Mouse (Mus musculus) hindbrain, embryonic 13.5 days (tissue): ENCODE results near the gene Sptssb. TPM values are rescaled to one million over a fixed set of nuclear protein-coding genes. Genes with fewer than 3 reads are reported as not detected.

Experiments used
- ATAC-seq: fragments of 200-750 bp; cut with Nextera tagmentation; 2 replicates; pipeline ENCODE4 v1.8.0; 2017; ENCODE audit warnings: moderate TSS enrichment; ENCODE audit not compliant: low FRiP score
- H3K27ac ChIP-seq: fragments of 300-500 bp; sonication (generic); 2 replicates; pipeline ENCODE4 v1.5.1; 2015; ENCODE audit warnings: inconsistent platforms, mild to moderate bottlenecking, moderate library complexity
- H3K27me3 ChIP-seq: fragments of 300-500 bp; sonication (generic); 2 replicates; pipeline ENCODE4 v1.6.1; 2015; ENCODE audit warnings: mild to moderate bottlenecking, inconsistent platforms
- H3K36me3 ChIP-seq: fragments of 300-500 bp; sonication (generic); 2 replicates; pipeline ENCODE4 v1.6.1; 2015; ENCODE audit warnings: mild to moderate bottlenecking, inconsistent platforms
- H3K4me1 ChIP-seq: fragments of 300-500 bp; sonication (generic); replicated peaks from 2 replicates; pipeline ENCODE4 v1.6.1; 2015; ENCODE audit warnings: inconsistent platforms
- H3K4me2 ChIP-seq: fragments of 300-500 bp; sonication (generic); 2 replicates; pipeline ENCODE4 v1.6.1; 2015; ENCODE audit warnings: inconsistent platforms, mild to moderate bottlenecking, moderate library complexity
- H3K4me3 ChIP-seq: fragments of 300-500 bp; sonication (generic); 2 replicates; pipeline ENCODE4 v1.5.1; 2015; ENCODE audit warnings: mild to moderate bottlenecking, inconsistent platforms
- H3K9ac ChIP-seq: fragments of 300-500 bp; sonication (generic); 2 replicates; pipeline ENCODE4 v1.6.1; 2015; ENCODE audit warnings: mild to moderate bottlenecking, inconsistent platforms
- H3K9me3 ChIP-seq: fragments of 300-500 bp; sonication (generic); 2 replicates; pipeline ENCODE4 v1.6.1; 2016; ENCODE audit warnings: inconsistent platforms
- WGBS: fragments of 180-500 bp; shearing (Covaris S2); methylation state at CpG from one replicate; pipeline ENCODE4 v1.1.7; 2015; 5-methylcytosine and 5-hydroxymethylcytosine counted together
- polyA plus RNA-seq: library from polyadenylated mRNA; unstranded; fragments of >200 nt; fragmentation: Nextera tagmentation; extraction: Ambion mirVana; gene quantifications from 2 replicates; pipeline ENCODE4 v1.2.1, GENCODE M21; 2015

Sptssb gene
- polyA plus RNA-seq, 1 experiment from 2014 or later, result 0.36 TPM

GRCm38 (mm10) chr3:69819851-69820200 is 39.9 kb downstream of the Sptssb start:
- WGBS, result 39% methylated on average over 3 of the region's 3 CpGs
- Histone ChIP-seq H3K4me1 (no peaks in the 10 kb centered on the region), H3K9ac (no peak overlapping the region), H3K4me3 (no peak overlapping the region), H3K27ac (no peak overlapping the region), H3K9me3 (no peaks in the 10 kb centered on the region), H3K36me3 (no peaks in the 10 kb centered on the region), H3K27me3 (no peaks in the 10 kb centered on the region), H3K4me2 (no peak overlapping the region)
- no peak for ATAC-seq

GRCm38 (mm10) chr3:69819146-69819850 is 40.4 kb downstream of the Sptssb start:
- Histone ChIP-seq H3K27me3 (no peaks in the 10 kb centered on the region), H3K4me2 (no peak overlapping the region), H3K27ac (no peak overlapping the region), H3K36me3 (no peaks in the 10 kb centered on the region), H3K9ac (no peak overlapping the region), H3K4me1 (no peaks in the 10 kb centered on the region), H3K9me3 (no peaks in the 10 kb centered on the region), H3K4me3 (no peak overlapping the region)
- ATAC-seq, result no peak
- 81% methylated on average over 7 of the region's 7 CpGs for WGBS

GRCm38 (mm10) chr3:69818466-69818865 is 41.3 kb downstream of the Sptssb start:
- Histone ChIP-seq H3K4me1 (no peaks in the 10 kb centered on the region), H3K4me2 (no peak overlapping the region), H3K9me3 (no peaks in the 10 kb centered on the region), H3K36me3 (no peaks in the 10 kb centered on the region), H3K4me3 (no peak overlapping the region), H3K27me3 (no peaks in the 10 kb centered on the region), H3K9ac (no peak overlapping the region), H3K27ac (no peak overlapping the region)
- 68% methylated on average over 5 of the region's 5 CpGs for WGBS
- ATAC-seq, result no peak

GRCm38 (mm10) chr3:69816547-69816946 is 43.2 kb downstream of the Sptssb start:
- Histone ChIP-seq H3K36me3 (no peaks in the 10 kb centered on the region), H3K27me3 (no peaks in the 10 kb centered on the region), H3K4me1 (no peaks in the 10 kb centered on the region), H3K27ac (no peak overlapping the region), H3K4me3 (no peak overlapping the region), H3K4me2 (no peak overlapping the region), H3K9ac (no peak overlapping the region), H3K9me3 (no peaks in the 10 kb centered on the region)
- ATAC-seq, result no peak
- 86% methylated on average over 2 of the region's 2 CpGs for WGBS

GRCm38 (mm10) chr3:69813005-69813695 is 46.6 kb downstream of the Sptssb start:
- H3K4me1 ChIP-seq, result no peaks in the 10 kb centered on the region
- H3K4me3 ChIP-seq, result no peak overlapping the region
- H3K9ac ChIP-seq, result no peak overlapping the region
- H3K4me2 ChIP-seq, result no peak overlapping the region
- no peak for ATAC-seq
- WGBS, result 78% methylated on average over 11 of the region's 11 CpGs
- no peak overlapping the region for H3K27ac ChIP-seq
- no peaks in the 10 kb centered on the region for H3K36me3 ChIP-seq
- no peaks in the 10 kb centered on the region for H3K27me3 ChIP-seq
- no peaks in the 10 kb centered on the region for H3K9me3 ChIP-seq

- H3K27ac ChIP-seq, result no peak overlapping the region
- H3K4me3 ChIP-seq, result no peak overlapping the region
- H3K27me3 ChIP-seq, result no peaks in the 10 kb centered on the region
- no peaks in the 10 kb centered on the region for H3K9me3 ChIP-seq
- H3K4me2 ChIP-seq, result no peak overlapping the region
- WGBS, result 73% methylated on average over 2 of the region's 2 CpGs
- H3K4me1 ChIP-seq, result no peaks in the 10 kb centered on the region
- no peak overlapping the region for H3K9ac ChIP-seq
- no peak for ATAC-seq
- no peaks in the 10 kb centered on the region for H3K36me3 ChIP-seq
These were observed 47.3 kb downstream of the Sptssb start for GRCm38 (mm10) chr3:69812442-69812841.

- whole genome bisulfite sequencing, result 94% methylated on average over 7 of the region's 7 CpGs
- H3K36me3 ChIP-seq, result no peaks in the 10 kb centered on the region
- no peak overlapping the region for H3K4me3 ChIP-seq
- H3K27ac ChIP-seq, result no peak overlapping the region
- no peak overlapping the region for H3K4me2 ChIP-seq
- H3K4me1 ChIP-seq, result no peaks in the 10 kb centered on the region
- ATAC-seq, result no peak
- no peaks in the 10 kb centered on the region for H3K9me3 ChIP-seq
- H3K27me3 ChIP-seq, result no peaks in the 10 kb centered on the region
- no peak overlapping the region for H3K9ac ChIP-seq
These were observed 51.3 kb downstream of the Sptssb start for GRCm38 (mm10) chr3:69808479-69808878.

GRCm38 (mm10) chr3:69803137-69803536 is 56.6 kb downstream of the Sptssb start:
- ATAC-seq, result no peak
- H3K9ac ChIP-seq, result no peak overlapping the region
- WGBS, result 88% methylated on average over 1 of the region's 1 CpGs
- no peak overlapping the region for H3K27ac ChIP-seq
- no peak overlapping the region for H3K4me2 ChIP-seq
- H3K36me3 ChIP-seq, result no peaks in the 10 kb centered on the region
- H3K27me3 ChIP-seq, result no peaks in the 10 kb centered on the region
- no peaks in the 10 kb centered on the region for H3K9me3 ChIP-seq
- no peak overlapping the region for H3K4me3 ChIP-seq
- H3K4me1 ChIP-seq, result peaks cover 4% of the 10 kb centered on the region; the same call in 1 of the 2 replicates

- H3K9ac ChIP-seq, result no peak overlapping the region
- peaks cover 4% of the 10 kb centered on the region; the same call in 1 of the 2 replicates for H3K4me1 ChIP-seq
- H3K36me3 ChIP-seq, result no peaks in the 10 kb centered on the region
- WGBS, result 52% methylated on average over 7 of the region's 7 CpGs
- no peak overlapping the region for H3K27ac ChIP-seq
- peak; percentile 46; the same call in 1 of the 2 replicates for ATAC-seq
- H3K4me3 ChIP-seq, result no peak overlapping the region
- no peaks in the 10 kb centered on the region for H3K27me3 ChIP-seq
- H3K4me2 ChIP-seq, result no peak overlapping the region
- H3K9me3 ChIP-seq, result no peaks in the 10 kb centered on the region
These were observed 58.8 kb downstream of the Sptssb start for GRCm38 (mm10) chr3:69800829-69801384.

GRCm38 (mm10) chr3:69799096-69799495 is 60.6 kb downstream of the Sptssb start:
- Histone ChIP-seq H3K4me3 (no peak overlapping the region), H3K4me1 (peaks cover 4% of the 10 kb centered on the region; the same call in 1 of the 2 replicates), H3K27me3 (no peaks in the 10 kb centered on the region), H3K9me3 (no peaks in the 10 kb centered on the region), H3K27ac (no peak overlapping the region), H3K4me2 (no peak overlapping the region), H3K9ac (no peak overlapping the region), H3K36me3 (no peaks in the 10 kb centered on the region)
- no peak for ATAC-seq
- 82% methylated on average over 1 of the region's 1 CpGs for WGBS

GRCm38 (mm10) chr3:69797969-69798368 is 61.8 kb downstream of the Sptssb start:
- Histone ChIP-seq H3K27ac (no peak overlapping the region), H3K4me1 (peaks cover 4% of the 10 kb centered on the region; the same call in 1 of the 2 replicates), H3K9ac (no peak overlapping the region), H3K9me3 (no peaks in the 10 kb centered on the region), H3K4me2 (no peak overlapping the region), H3K27me3 (no peaks in the 10 kb centered on the region), H3K4me3 (no peak overlapping the region), H3K36me3 (no peaks in the 10 kb centered on the region)
- 87% methylated on average over 2 of the region's 2 CpGs for WGBS
- ATAC-seq, result no peak

- no peaks in the 10 kb centered on the region for H3K9me3 ChIP-seq
- H3K4me3 ChIP-seq, result no peak overlapping the region
- no peaks in the 10 kb centered on the region for H3K27me3 ChIP-seq
- ATAC-seq, result no peak
- H3K27ac ChIP-seq, result no peak overlapping the region
- H3K4me2 ChIP-seq, result no peak overlapping the region
- peaks cover 4% of the 10 kb centered on the region; the same call in 1 of the 2 replicates for H3K4me1 ChIP-seq
- H3K36me3 ChIP-seq, result no peaks in the 10 kb centered on the region
- no peak overlapping the region for H3K9ac ChIP-seq
- WGBS, result 83% methylated on average over 4 of the region's 4 CpGs
These were observed 62.2 kb downstream of the Sptssb start for GRCm38 (mm10) chr3:69797533-69797932.
